Mouse (Mus musculus) right cerebral cortex, adult 18-20 months (tissue): ENCODE measurements at regions not wholly inside any gene's neighbourhood (a gene's known extent, or its start where the extent isn't known, plus 50 kb on each side); places are given as distances from the start of the nearest gene placed in this dataset.

Experiments
- DNase-seq: peaks from one replicate; pipeline ENCODE4 v3.0.0; 2022; ENCODE audit warnings: mixed read lengths

GRCm38 (mm10) chr8:126162748-126163371 lies 135.5 kb upstream of the Slc35f3 start:
- DNase-seq: peak; percentile 82

- DNase-seq: no peak
Observed at GRCm38 (mm10) chr8:126163954-126164353, 134.4 kb upstream of the Slc35f3 start.

- DNase-seq: no peak
Observed at GRCm38 (mm10) chr8:126165486-126166095, 132.8 kb upstream of the Slc35f3 start.

- DNase-seq: no peak
Observed at GRCm38 (mm10) chr8:126166394-126166793, 132.0 kb upstream of the Slc35f3 start.

- DNase-seq: no peak
Observed at GRCm38 (mm10) chr8:126174451-126174850, 123.9 kb upstream of the Slc35f3 start.

GRCm38 (mm10) chr8:126176305-126176704 lies 122.1 kb upstream of the Slc35f3 start:
- no peak for DNase-seq

- DNase-seq: no peak
Observed at GRCm38 (mm10) chr8:126177855-126178254, 120.5 kb upstream of the Slc35f3 start.

GRCm38 (mm10) chr8:126188741-126189285 lies 109.5 kb upstream of the Slc35f3 start:
- peak; percentile 15 for DNase-seq

- no peak for DNase-seq
Observed at GRCm38 (mm10) chr8:126195616-126196015, 102.7 kb upstream of the Slc35f3 start.

- no peak for DNase-seq
Observed at GRCm38 (mm10) chr8:126210561-126210960, 87.8 kb upstream of the Slc35f3 start.

GRCm38 (mm10) chr8:126212802-126213201 lies 85.6 kb upstream of the Slc35f3 start:
- peak; percentile 41 for DNase-seq

GRCm38 (mm10) chr8:126214571-126214970 lies 83.8 kb upstream of the Slc35f3 start:
- no peak for DNase-seq

- DNase-seq: no peak
Observed at GRCm38 (mm10) chr8:126216391-126216790, 82.0 kb upstream of the Slc35f3 start.

GRCm38 (mm10) chr8:126221631-126222030 lies 76.7 kb upstream of the Slc35f3 start:
- no peak for DNase-seq

- DNase-seq: no peak
Observed at GRCm38 (mm10) chr8:126231801-126232200, 66.6 kb upstream of the Slc35f3 start.

GRCm38 (mm10) chr8:126232521-126232920 lies 65.8 kb upstream of the Slc35f3 start:
- DNase-seq: no peak

- DNase-seq: no peak
Observed at GRCm38 (mm10) chr8:126239684-126240083, 58.7 kb upstream of the Slc35f3 start.

GRCm38 (mm10) chr8:126244321-126244720 lies 54.0 kb upstream of the Slc35f3 start:
- DNase-seq: no peak
